Mouse (Mus musculus): Measurements from ENCODE around the gene Scaf1.

DNA sequence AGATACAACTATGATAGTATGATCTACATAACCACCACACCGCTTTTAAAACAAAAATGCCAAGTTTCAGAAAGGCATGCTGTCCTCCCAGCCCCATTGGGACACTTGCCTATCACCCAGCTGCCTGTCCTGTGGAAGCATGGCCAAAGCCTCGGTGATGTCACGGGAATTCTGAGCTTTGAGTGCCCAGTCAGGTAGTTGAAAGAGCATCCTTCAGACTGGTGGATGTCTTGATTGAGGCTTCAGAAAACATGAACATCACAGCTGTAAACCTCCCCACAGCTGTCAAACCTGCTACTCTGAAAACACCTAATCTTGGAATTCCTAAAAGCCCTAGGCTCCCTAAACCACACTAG lies 2.1 kb downstream of the Scaf1 start:
- TF ChIP-seq CTCF (IDR thresholded peaks at IDR 0.05; ENCODE audit: extremely low read depth, insufficient read length, insufficient replicate concordance, low read depth, low read length) (no peak), POLR2A (IDR thresholded peaks at IDR 0.05; ENCODE audit: low read depth, low read length) (no peak)
